Mouse (Mus musculus) bone marrow, adult 2 months (tissue): Measurements from ENCODE around the gene Tmed4.

Experiments used
- CTCF ChIP-seq: fragments of 200-500 bp; IDR thresholded peaks from 2 replicates; pipeline ENCODE4 v1.5.1; 2011; ENCODE audit warnings: low read length, control low read depth; ENCODE audit not compliant: control insufficient read depth, insufficient read depth
- POLR2A ChIP-seq: fragments of 200-500 bp; IDR thresholded peaks from 2 replicates; pipeline ENCODE4 v1.6.1; 2011; ENCODE audit warnings: low read depth, mild to moderate bottlenecking, control low read depth, low read length, borderline replicate concordance; ENCODE audit not compliant: control insufficient read depth

GRCm38 (mm10) chr11:6230012-6230411 is 44.7 kb downstream of the Tmed4 start, which contains the start of gene Npc1l1:
- TF ChIP-seq CTCF, result no peak
- no peak for TF ChIP-seq POLR2A
